Mouse (Mus musculus): ENCODE results near the gene Serpina3n. TPM values are rescaled to one million over a fixed set of nuclear protein-coding genes. Genes with fewer than 3 reads are reported as not detected.
"Not testable (repeated sequence)": the region's sequence is repeated elsewhere in the genome, so short reads cannot be mapped to it uniquely, and the experiment has no call there.

The Serpina3n gene
- 0.17 and 0.18 TPM in 2 replicates for polyA plus RNA-seq (2016; fragmentation: Nextera tagmentation; extraction: Ambion mirVana)

DNA sequence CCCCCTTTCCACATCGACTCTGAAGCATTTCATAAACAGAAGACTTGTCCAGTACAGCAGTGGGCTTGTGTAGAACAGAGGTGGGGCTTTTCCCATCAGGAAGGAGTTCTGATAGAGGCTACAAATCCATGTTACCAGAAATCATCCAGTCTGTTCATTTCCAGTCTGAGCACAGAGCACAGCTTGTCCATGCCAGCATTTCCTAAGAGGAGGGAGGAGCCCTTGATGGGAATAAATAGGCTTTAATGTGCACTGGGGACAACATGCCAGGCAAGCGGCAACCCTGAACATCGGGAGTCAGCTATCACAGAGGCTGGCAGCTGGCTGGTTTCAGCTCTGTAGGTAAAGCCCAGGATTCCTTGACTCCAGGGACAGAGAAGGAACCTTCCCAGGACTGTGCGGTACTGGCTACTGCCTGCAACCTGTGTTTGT, at the start of gene Serpina3n:
Serpina3n (plus strand) TSS at position 276 of the 432 bp plus-strand sequence.
- H3K9ac ChIP-seq: no peak within 1 kb of the TSS
- H3K9me3 ChIP-seq (replicated peaks): no peaks in the 10 kb centered on the region
- H3K27me3 ChIP-seq: no peaks in the 10 kb centered on the region
- no peaks in the 10 kb centered on the region for H3K4me1 ChIP-seq
- H3K4me2 ChIP-seq (replicated peaks): no peak within 1 kb of the TSS
- no peak within 1 kb of the TSS for H3K4me3 ChIP-seq
- no peak within 1 kb of the TSS for H3K27ac ChIP-seq
- ATAC-seq (ENCODE audit: low FRiP score): no peak
- WGBS: 69% methylated on average over 4 of the region's 4 CpGs
- H3K36me3 ChIP-seq: no peaks in the 10 kb centered on the region

DNA sequence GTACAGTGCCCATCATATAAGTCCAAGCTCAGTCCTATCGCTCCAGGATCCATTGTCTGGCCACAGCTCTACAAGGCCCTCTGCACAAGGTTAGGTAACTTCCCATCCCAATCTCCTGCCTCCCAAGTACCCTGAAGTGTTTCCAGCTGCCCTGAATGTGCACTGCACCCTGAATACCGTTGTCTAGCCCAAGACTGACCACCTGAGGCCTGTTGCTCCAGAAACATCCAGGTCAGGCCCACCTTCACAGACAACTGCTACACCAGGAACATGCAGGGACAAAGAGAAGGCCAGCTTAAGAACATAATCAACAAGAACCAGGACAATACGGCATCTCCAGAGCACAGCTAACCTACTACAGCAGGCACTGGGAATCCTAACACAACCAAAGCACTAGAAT, 36.5 kb upstream of the Serpina3n start:
- ATAC-seq (ENCODE audit: low FRiP score): no peak
- Histone ChIP-seq H3K9me3 (replicated peaks) (no peaks in the 10 kb centered on the region), H3K9ac (no peak overlapping the region), H3K27ac (no peak overlapping the region), H3K4me3 (no peak overlapping the region), H3K27me3 (no peaks in the 10 kb centered on the region), H3K4me1 (no peaks in the 10 kb centered on the region), H3K4me2 (replicated peaks) (no peak overlapping the region), H3K36me3 (no peaks in the 10 kb centered on the region)
- 85% methylated on average over 3 of the region's 3 CpGs for WGBS

DNA sequence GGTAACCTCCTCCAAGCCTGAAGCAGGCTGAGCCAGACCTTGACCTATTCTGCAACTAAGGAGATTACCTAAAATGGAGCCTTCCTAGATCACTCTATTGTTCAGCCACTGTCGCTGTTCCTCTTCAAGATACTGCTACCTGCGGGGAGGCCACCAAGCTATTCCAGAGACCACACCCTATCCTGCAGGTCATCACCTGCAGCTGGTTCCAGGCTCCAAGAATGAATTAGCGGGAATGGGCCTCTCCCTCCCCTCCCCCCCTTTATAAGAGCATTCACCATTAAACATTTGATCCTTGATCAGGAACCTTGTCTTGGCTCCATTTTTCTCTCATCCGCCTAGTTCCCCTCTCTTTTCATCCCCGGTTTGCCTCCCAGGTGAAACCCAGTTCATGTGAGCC, 29.4 kb upstream of the Serpina3n start:
- ATAC-seq (ENCODE audit: low FRiP score); H3K27ac ChIP-seq; H3K36me3 ChIP-seq; H3K4me3 ChIP-seq; H3K4me1 ChIP-seq; H3K9me3 ChIP-seq (replicated peaks); H3K9ac ChIP-seq; H3K27me3 ChIP-seq; H3K4me2 ChIP-seq (replicated peaks): not testable (repeated sequence)
- WGBS: 69% methylated on average over 5 of the region's 5 CpGs

DNA sequence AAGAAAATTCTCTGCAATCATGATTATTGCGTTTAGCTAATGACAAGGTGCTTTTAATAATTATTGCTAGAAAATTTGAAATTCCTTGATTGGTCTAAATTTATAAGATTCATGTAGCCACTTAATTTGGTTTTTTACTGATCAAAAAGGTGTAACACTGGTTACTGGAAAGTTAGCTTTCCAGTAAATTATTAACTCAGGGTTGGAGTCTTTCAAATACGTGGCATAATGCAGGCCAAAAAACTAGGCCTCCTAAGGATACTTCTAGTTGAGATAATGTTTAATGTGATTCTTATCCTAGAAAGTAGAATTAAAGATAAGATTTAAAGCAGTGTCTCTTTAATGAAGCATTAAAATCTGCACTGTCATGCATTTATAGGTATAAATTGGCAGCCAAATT, 28.2 kb upstream of the Serpina3n start:
- not testable (repeated sequence) for ATAC-seq (ENCODE audit: low FRiP score); H3K4me3 ChIP-seq; H3K9me3 ChIP-seq (replicated peaks); H3K27me3 ChIP-seq; H3K9ac ChIP-seq; H3K36me3 ChIP-seq; H3K4me2 ChIP-seq (replicated peaks); H3K27ac ChIP-seq; H3K4me1 ChIP-seq
- 74% methylated on average over 2 of the region's 2 CpGs for whole genome bisulfite sequencing

DNA sequence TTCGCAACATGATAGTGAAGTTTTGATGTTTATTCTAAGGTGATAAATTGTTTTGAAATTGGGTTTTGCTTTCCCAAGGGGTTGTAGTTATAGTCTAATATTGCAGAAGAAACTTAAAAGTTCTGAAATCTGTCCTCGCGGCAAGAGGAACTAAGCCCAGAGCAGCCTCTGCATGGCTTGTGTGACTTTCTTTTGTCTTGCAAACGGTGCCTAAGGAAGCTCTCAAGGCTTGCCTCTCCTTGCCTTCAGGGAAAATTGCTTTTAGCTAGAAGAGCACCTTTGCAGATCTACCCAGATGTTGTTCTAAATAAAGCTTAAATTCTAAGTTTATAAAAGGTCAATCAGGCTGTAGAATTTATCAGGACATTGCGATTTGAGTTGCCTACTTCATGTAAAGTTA, 27.7 kb upstream of the Serpina3n start:
- not testable (repeated sequence) for H3K27me3 ChIP-seq; H3K4me1 ChIP-seq; H3K36me3 ChIP-seq; ATAC-seq (ENCODE audit: low FRiP score); H3K9me3 ChIP-seq (replicated peaks); H3K4me2 ChIP-seq (replicated peaks); H3K9ac ChIP-seq; H3K27ac ChIP-seq; H3K4me3 ChIP-seq
- WGBS: 49% methylated on average over 5 of the region's 5 CpGs

DNA sequence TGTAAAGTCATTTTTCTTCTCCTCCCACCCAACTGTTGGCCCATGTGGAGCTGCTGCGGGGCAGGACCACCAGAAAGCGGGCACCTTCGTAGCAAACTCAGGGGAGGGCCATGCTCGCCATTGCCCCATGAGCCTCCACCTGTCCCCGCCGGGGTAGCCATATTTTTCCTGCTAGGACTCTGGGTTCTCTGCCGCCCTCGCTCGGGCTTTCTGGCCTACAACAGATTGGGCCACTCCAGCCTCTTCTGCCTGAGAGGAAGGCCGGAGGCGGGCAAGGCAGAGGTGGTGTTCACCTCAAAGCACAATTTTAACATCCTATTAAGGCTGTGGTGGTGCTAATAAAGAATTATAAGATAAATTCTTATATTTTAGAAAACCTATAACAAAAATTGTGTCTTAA, 26.7 kb upstream of the Serpina3n start:
- Histone ChIP-seq H3K27ac (no peak overlapping the region), H3K36me3 (no peaks in the 10 kb centered on the region), H3K4me3 (no peak overlapping the region), H3K4me1 (no peaks in the 10 kb centered on the region), H3K4me2 (replicated peaks) (no peak overlapping the region), H3K9ac (no peak overlapping the region), H3K9me3 (replicated peaks) (0 out of 2 replicates have a peak, but pooled peaks cover 6% of the 10 kb centered on the region), H3K27me3 (no peaks in the 10 kb centered on the region)
- ATAC-seq (ENCODE audit: low FRiP score): no peak
- WGBS: 97% methylated on average over 11 of the region's 11 CpGs

DNA sequence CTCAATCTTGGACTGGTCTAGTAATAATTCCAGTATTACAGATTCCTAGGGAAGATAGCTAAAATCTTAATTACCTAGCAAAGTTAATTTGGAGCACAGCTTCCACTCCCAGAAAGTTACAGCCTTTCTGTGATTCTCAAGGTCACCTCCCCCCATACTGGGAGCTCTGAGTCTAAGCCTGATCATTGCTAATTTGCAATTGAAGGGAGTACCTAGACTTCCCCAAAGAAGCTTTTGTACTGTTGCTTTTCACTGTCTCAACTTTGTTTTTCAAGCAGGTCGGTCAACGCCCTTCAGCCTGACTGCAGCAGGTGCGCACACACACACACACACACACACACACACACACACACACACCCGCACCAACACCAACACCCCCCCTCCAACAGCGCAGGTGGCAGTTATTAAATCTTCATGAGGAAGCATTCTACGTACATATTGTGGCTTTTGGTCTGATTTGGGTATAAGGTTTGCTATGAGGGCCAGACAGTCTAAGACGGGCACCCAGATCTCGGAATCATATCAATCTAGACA, 25.4 kb upstream of the Serpina3n start:
- not testable (repeated sequence) for H3K36me3 ChIP-seq; H3K27me3 ChIP-seq; H3K27ac ChIP-seq; H3K4me3 ChIP-seq; H3K9ac ChIP-seq; ATAC-seq (ENCODE audit: low FRiP score); H3K4me2 ChIP-seq (replicated peaks); H3K9me3 ChIP-seq (replicated peaks); H3K4me1 ChIP-seq
- WGBS: 88% methylated on average over 8 of the region's 8 CpGs

DNA sequence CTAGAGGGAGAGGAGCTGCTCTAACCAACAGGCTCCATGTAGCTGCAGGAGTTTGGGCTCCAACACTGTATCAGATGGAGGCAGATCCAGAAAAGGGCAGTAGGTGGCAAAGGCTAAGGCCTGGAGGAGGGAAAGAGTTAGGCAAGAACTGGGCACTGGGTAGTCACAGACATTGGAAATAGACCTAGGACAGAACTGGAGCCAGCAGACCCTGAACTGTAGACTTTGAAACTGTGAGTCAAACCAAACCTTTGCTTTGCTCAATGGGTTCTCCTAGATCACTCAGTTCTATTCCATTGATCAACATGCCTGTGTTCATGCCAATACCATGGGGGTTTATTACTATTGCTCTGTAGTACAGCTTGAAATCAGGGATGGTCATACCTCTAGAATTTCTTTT, 20.5 kb upstream of the Serpina3n start:
- H3K4me1 ChIP-seq; H3K9ac ChIP-seq; H3K9me3 ChIP-seq (replicated peaks); H3K27me3 ChIP-seq; H3K4me2 ChIP-seq (replicated peaks); ATAC-seq (ENCODE audit: low FRiP score); H3K27ac ChIP-seq; H3K36me3 ChIP-seq; H3K4me3 ChIP-seq: not testable (repeated sequence)

DNA sequence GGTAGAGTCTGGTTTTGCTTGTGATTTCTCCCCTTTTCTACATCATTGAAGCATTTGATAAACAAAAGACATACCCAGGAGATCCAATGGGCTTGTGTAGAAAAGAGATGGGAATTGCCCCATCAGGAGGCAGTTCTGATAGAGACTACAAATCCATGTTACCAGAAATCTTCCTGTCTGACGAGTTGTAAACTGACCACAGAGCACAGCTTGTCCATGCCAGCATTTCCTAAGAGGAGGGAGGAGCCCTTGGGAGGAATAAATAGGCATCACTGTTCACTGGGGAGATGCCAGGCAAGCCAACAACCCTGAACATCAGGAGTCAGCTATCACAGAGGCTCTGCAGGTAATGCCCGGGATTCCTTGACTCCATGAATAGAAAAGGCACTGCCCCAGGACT, 19.7 kb upstream of the Serpina3n start:
- not testable (repeated sequence) for H3K9ac ChIP-seq; H3K9me3 ChIP-seq (replicated peaks); H3K27ac ChIP-seq; H3K4me2 ChIP-seq (replicated peaks); H3K4me1 ChIP-seq; ATAC-seq (ENCODE audit: low FRiP score); H3K36me3 ChIP-seq; H3K27me3 ChIP-seq; H3K4me3 ChIP-seq
- WGBS: 58% methylated on average over 2 of the region's 2 CpGs

DNA sequence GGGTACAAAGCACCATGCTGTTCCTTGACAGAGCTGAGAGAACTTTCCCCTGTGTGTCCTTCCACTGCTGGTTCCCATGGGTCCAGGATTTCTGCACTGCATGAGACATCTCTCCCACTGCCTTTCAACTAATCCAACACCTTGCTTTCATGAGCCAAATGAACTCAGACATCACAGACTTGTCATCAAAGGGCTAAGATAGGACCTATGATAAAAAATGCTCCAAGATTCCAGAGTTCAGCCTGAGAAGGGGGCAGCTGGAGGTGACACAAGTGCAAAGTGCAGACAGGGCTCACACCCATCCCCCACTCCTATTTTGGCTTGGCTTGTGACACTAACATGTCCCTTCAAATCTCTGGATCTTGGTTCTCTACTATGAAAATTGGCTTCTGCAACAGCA, 18.1 kb upstream of the Serpina3n start:
- H3K4me3 ChIP-seq: no peak overlapping the region
- ATAC-seq (ENCODE audit: low FRiP score): no peak

DNA sequence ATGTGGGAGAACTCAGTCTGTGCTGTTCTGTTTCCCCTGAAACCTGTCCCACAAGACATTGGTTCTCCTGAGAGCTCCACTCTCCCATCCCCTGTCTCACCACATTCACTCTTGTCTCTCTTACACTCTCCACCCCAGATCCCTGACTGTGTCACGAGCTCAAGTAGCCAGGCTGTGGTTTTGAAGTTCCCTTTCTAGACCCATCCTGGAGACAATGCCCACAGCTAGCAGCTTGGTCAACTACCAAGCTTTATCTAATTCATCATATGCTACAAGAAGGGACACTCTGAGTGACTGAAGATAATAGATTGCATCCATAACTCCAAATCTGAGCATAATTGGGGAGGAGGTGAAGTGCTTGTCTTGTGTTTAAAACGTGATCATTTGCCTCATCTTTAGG, 15.5 kb upstream of the Serpina3n start:
- H3K27ac ChIP-seq; H3K9me3 ChIP-seq (replicated peaks); H3K4me2 ChIP-seq (replicated peaks); H3K36me3 ChIP-seq; H3K27me3 ChIP-seq; H3K4me3 ChIP-seq; H3K9ac ChIP-seq; ATAC-seq (ENCODE audit: low FRiP score); H3K4me1 ChIP-seq: not testable (repeated sequence)
- WGBS: 69% methylated on average over 2 of the region's 2 CpGs

More for the DNA sequence above, 18.1 kb upstream of the Serpina3n start:
- Histone ChIP-seq H3K9me3 (replicated peaks) (no peaks in the 10 kb centered on the region), H3K27me3 (no peaks in the 10 kb centered on the region), H3K4me2 (replicated peaks) (no peak overlapping the region), H3K4me1 (no peaks in the 10 kb centered on the region), H3K36me3 (no peaks in the 10 kb centered on the region), H3K9ac (no peak overlapping the region), H3K27ac (no peak overlapping the region)

DNA sequence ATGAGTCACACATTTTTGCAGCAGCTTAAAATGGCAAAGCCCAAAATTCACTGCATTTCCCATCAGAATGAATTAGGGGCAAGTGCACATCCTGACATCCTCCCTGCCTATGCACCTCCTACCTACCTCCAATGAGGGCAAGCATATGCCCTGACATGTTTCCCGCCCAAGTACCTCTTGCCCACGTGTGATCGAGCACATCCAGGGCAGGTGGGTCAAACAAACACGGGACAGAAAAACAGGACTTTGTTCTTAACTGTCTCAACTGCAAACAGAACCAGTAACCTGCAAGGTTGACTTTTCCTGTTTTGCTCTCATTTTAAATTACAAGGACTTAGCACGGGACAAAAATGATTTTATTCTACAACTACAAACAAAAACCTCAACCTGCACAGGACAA, 2.6 kb upstream of the Serpina3n start:
- no peak overlapping the region for H3K4me3 ChIP-seq
- H3K4me1 ChIP-seq: no peaks in the 10 kb centered on the region

DNA sequence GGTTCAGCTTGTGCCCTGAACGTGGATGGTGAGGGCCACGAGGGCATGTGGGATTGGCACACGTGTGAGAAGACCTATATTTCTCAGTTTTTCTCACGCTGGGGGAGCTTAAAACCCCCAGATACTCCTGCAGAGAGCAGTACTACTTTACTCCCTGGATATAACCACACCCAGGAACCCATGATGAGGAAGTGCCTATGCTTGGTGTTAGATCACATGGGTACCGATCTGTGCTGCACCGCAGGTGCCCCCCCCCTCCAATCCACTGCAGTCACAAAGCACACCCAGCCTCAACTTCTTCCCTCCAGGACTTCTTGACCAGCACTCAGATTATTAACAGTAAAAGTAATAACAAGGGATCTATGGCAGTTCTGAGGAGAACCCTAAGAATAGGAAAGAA, 6.0 kb downstream of the Serpina3n start:
- Histone ChIP-seq H3K4me3 (no peak overlapping the region), H3K9ac (no peak overlapping the region), H3K9me3 (replicated peaks) (no peaks in the 10 kb centered on the region), H3K4me2 (replicated peaks) (no peak overlapping the region), H3K27ac (no peak overlapping the region), H3K4me1 (no peaks in the 10 kb centered on the region), H3K27me3 (no peaks in the 10 kb centered on the region), H3K36me3 (no peaks in the 10 kb centered on the region)
- no peak for ATAC-seq (ENCODE audit: low FRiP score)
- 89% methylated on average over 6 of the region's 6 CpGs for WGBS

More for the DNA sequence above, 2.6 kb upstream of the Serpina3n start:
- no peak for ATAC-seq (ENCODE audit: low FRiP score)
- no peaks in the 10 kb centered on the region for H3K9me3 ChIP-seq (replicated peaks)
- H3K36me3 ChIP-seq: no peaks in the 10 kb centered on the region
- H3K27me3 ChIP-seq: no peaks in the 10 kb centered on the region
- WGBS: 83% methylated on average over 5 of the region's 5 CpGs
- H3K9ac ChIP-seq: no peak overlapping the region
- no peak overlapping the region for H3K27ac ChIP-seq
- H3K4me2 ChIP-seq (replicated peaks): no peak overlapping the region
